Comparison of ENCODE assay signal across 20 mouse cellular contexts in genomic region chr5:91156677-91157076, GRCm38 (mm10). TPM values are rescaled to one million over a fixed set of nuclear protein-coding genes. Genes with fewer than 3 reads are reported as not detected.
A peak's percentile ranks its signal among the peaks of the same experiment; 100 is the strongest.
DNase-seq lines count a peak whose midpoint lies in the region; ATAC-seq and TF ChIP-seq lines count a peak whose summit lies in the region.
"Had no signal": no experiment of that assay in that cellular context is flagged by ENCODE, and none has a peak within 500 bp of the region (broad histone marks: within the 10 kb centered on the region; RNA-seq: fewer than 3 reads in every experiment).

No protein-coding gene starts in this region.

- no peak for ATAC-seq in CD4-positive, CD25-positive, alpha-beta regulatory T cell, adult 4 months

- peak; percentile 12 for DNase-seq in lung, postnatal 14 days
- DNase-seq in lung, adult 2 months, result no peak
- DNase-seq in MN1 (ENCODE audit: low spot score), result peak; percentile 48
- peak; percentile 7 for DNase-seq in brain, adult 2 months (ENCODE audit: low read depth, low spot score)
- no peak for DNase-seq in frontal cortex, postnatal 10 days (ENCODE audit: low spot score in 2 of 2)
- DNase-seq: cerebellum, adult 11-12 months; kidney, postnatal 14 days; layer of hippocampus, adult 9-11 months; liver; thymus, postnatal 25 days had no signal

- no peaks in the 10 kb centered on the region for H3K36me3 ChIP-seq in small intestine, adult 2 months (ENCODE audit: control insufficient read depth, insufficient read depth, low read length)
- H3K36me3 ChIP-seq: embryonic facial prominence, embryonic 12.5 days; forebrain, embryonic 12.5 days; heart, embryonic 13.5 days; hindbrain, embryonic 10.5 days; lung, embryonic 15.5 days; midbrain, embryonic 10.5 days; stomach, embryonic 15.5 days had no signal

- no peaks in the 10 kb centered on the region for H3K27me3 ChIP-seq in small intestine, adult 2 months (ENCODE audit: control insufficient read depth, insufficient read depth, low read length)
- H3K27me3 ChIP-seq: embryonic facial prominence, embryonic 12.5 days; forebrain, embryonic 12.5 days; heart, embryonic 13.5 days; lung, embryonic 15.5 days; stomach, embryonic 15.5 days had no signal

- 66% methylated on average over 8 of the region's 8 CpGs for WGBS in lung, adult 2 months
- WGBS in small intestine, adult 2 months, result 24% methylated on average over 8 of the region's 8 CpGs

- no peak overlapping the region for H3K4me3 ChIP-seq in lung, adult 2 months (replicated peaks; ENCODE audit: extremely low read depth, low read depth, low read length)
- no peak overlapping the region for H3K4me3 ChIP-seq in small intestine, adult 2 months (ENCODE audit: low read depth, low read length)
- H3K4me3 ChIP-seq: embryonic facial prominence, embryonic 12.5 days; forebrain, embryonic 12.5 days; heart, embryonic 13.5 days; hindbrain, embryonic 10.5 days; lung, embryonic 15.5 days; midbrain, embryonic 10.5 days; stomach, embryonic 15.5 days had no signal

- no peak for TF ChIP-seq CTCF in lung, adult 2 months (IDR thresholded peaks at IDR 0.05; ENCODE audit: insufficient read depth, low read length)
- TF ChIP-seq CTCF in small intestine, adult 2 months (IDR thresholded peaks at IDR 0.05; ENCODE audit: extremely low read depth, insufficient read length, insufficient replicate concordance, low read depth, low read length), result no peak

- TF ChIP-seq POLR2A in lung, adult 2 months (IDR thresholded peaks at IDR 0.05; ENCODE audit: borderline replicate concordance, extremely low read depth, low read depth, low read length), result no peak
- TF ChIP-seq POLR2A in small intestine, adult 2 months (IDR thresholded peaks at IDR 0.05; ENCODE audit: low read depth, low read length), result no peak

- H3K4me1 ChIP-seq in lung, adult 2 months (ENCODE audit: control insufficient read depth, insufficient read depth, low read length), result no peaks in the 10 kb centered on the region; the same call in 1 of the 2 replicates
- H3K4me1 ChIP-seq in small intestine, adult 2 months (ENCODE audit: control insufficient read depth, insufficient read depth, insufficient read length, low read length), result peaks cover 2% of the 10 kb centered on the region; the same call in 1 of the 2 replicates
- H3K4me1 ChIP-seq: embryonic facial prominence, embryonic 12.5 days; forebrain, embryonic 12.5 days; heart, embryonic 13.5 days; hindbrain, embryonic 10.5 days; lung, embryonic 15.5 days; midbrain, embryonic 10.5 days; stomach, embryonic 15.5 days had no signal

- peak overlapping the region; percentile 82 for H3K27ac ChIP-seq in small intestine, adult 2 months (ENCODE audit: insufficient read depth, low read depth, low read length)
- H3K27ac ChIP-seq: embryonic facial prominence, embryonic 12.5 days; forebrain, embryonic 12.5 days; heart, embryonic 13.5 days; hindbrain, embryonic 10.5 days; lung, embryonic 15.5 days; midbrain, embryonic 10.5 days; stomach, embryonic 15.5 days had no signal

RNA-seq across cellular contexts. Expression of gene Areg, which starts 17.3 kb away (rescaled TPM):
- polyA plus RNA-seq in lung, adult 2 months (2012; rRNA removed), result 4.8 and 14.0 TPM in 2 replicates
- 12.1 and 23.0 TPM in 2 replicates for polyA plus RNA-seq in small intestine, adult 2 months (2012; rRNA removed)
- 1 to 10 TPM; 2.4 to 2.8 TPM for polyA plus RNA-seq in CD4-positive, CD25-positive, alpha-beta regulatory T cell, adult 4 months (2017; shearing (Covaris generic))
- polyA plus RNA-seq: forebrain, embryonic 12.5 days; gonadal fat pad, adult 2 months; midbrain, embryonic 10.5 days had no signal

Comparison
In these comparisons a context has a peak if more than half of its experiments do, and no peak if none do; other contexts are left out.
1. DNase-seq: peak in lung, postnatal 14 days (single experiment), MN1 (single experiment) and brain, adult 2 months (single experiment); none in lung, adult 2 months (single experiment) and frontal cortex, postnatal 10 days (0 of 2).